In genomic region chr9:122225309-122225708, GRCm38 (mm10) we compare ENCODE assay signal across 9 mouse cellular contexts.
A peak's percentile ranks its signal among the peaks of the same experiment; 100 is the strongest.
DNase-seq lines count a peak whose midpoint lies in the region; ATAC-seq and TF ChIP-seq lines count a peak whose summit lies in the region.
"Had no signal": no experiment of that assay in that cellular context is flagged by ENCODE, and none has a peak within 500 bp of the region (broad histone marks: within the 10 kb centered on the region; RNA-seq: fewer than 3 reads in every experiment).

No protein-coding gene starts in this region.

- 44% methylated on average over 7 of the region's 7 CpGs for WGBS in hindbrain, embryonic 12.5 days
- 49% methylated on average over 7 of the region's 7 CpGs for whole genome bisulfite sequencing in lung, postnatal 0 days
- WGBS in stomach, embryonic 15.5 days: 52% methylated on average over 7 of the region's 7 CpGs

- intact Hi-C loops in left cerebral cortex, adult 2 months (cut with DNase I): loop anchor here (5.0 to 10.0 kb wide), 2 partner anchors 208 to 281 kb away; no protein-coding TSS in a partner anchor

- no peak for DNase-seq in left cerebral cortex, adult 2 months (ENCODE audit: extremely low spot score in 1 of 2, low spot score in 2 of 2)
- no peak for DNase-seq in left cerebral cortex, adult 11 months (ENCODE audit: low spot score)
- DNase-seq in MN1 (ENCODE audit: low spot score): peak; percentile 73
- DNase-seq in embryo, embryonic 11 days: peak; percentile 85
- DNase-seq in lung, postnatal 0 days (ENCODE audit: low spot score): peak; percentile 53
- DNase-seq in right cerebral cortex, postnatal 14 days: no peak

- H3K9me3 ChIP-seq in hindbrain, embryonic 12.5 days (replicated peaks): no peaks in the 10 kb centered on the region
- H3K9me3 ChIP-seq in lung, postnatal 0 days (ENCODE audit: low read length): no peaks in the 10 kb centered on the region
- H3K9me3 ChIP-seq in stomach, embryonic 15.5 days: no peaks in the 10 kb centered on the region

- no peak for TF ChIP-seq EP300 in lung, postnatal 0 days (IDR thresholded peaks at IDR 0.05)

- H3K9ac ChIP-seq in hindbrain, embryonic 12.5 days: no peak overlapping the region
- H3K9ac ChIP-seq in lung, postnatal 0 days (replicated peaks; ENCODE audit: low read depth): no peak overlapping the region
- no peak overlapping the region for H3K9ac ChIP-seq in stomach, embryonic 15.5 days

- ATAC-seq in hindbrain, embryonic 12.5 days (ENCODE audit: low FRiP score): peak; percentile 53
- peak; percentile 58 for ATAC-seq in lung, postnatal 0 days
- 0 out of 2 replicates have a peak, but pooled peaks have one; percentile 47 for ATAC-seq in stomach, embryonic 15.5 days (ENCODE audit: insufficient read depth, low FRiP score, low read depth)

- no peak overlapping the region for H3K27ac ChIP-seq in left cerebral cortex, adult 2 months
- H3K27ac ChIP-seq in hindbrain, embryonic 12.5 days: no peak overlapping the region
- H3K27ac ChIP-seq in lung, postnatal 0 days (ENCODE audit: low read length): no peak overlapping the region
- no peak overlapping the region for H3K27ac ChIP-seq in stomach, embryonic 15.5 days
- H3K27ac ChIP-seq: macrophage had no signal

- peaks cover 13% of the 10 kb centered on the region for H3K4me1 ChIP-seq in hindbrain, embryonic 12.5 days
- H3K4me1 ChIP-seq in lung, postnatal 0 days (ENCODE audit: insufficient read depth, low read depth, low read length): no peaks in the 10 kb centered on the region
- no peaks in the 10 kb centered on the region; the same call in 1 of the 2 replicates for H3K4me1 ChIP-seq in stomach, embryonic 15.5 days

- no peaks in the 10 kb centered on the region for H3K36me3 ChIP-seq in hindbrain, embryonic 12.5 days
- no peaks in the 10 kb centered on the region for H3K36me3 ChIP-seq in lung, postnatal 0 days (ENCODE audit: insufficient read depth, low read length)
- no peaks in the 10 kb centered on the region for H3K36me3 ChIP-seq in stomach, embryonic 15.5 days

- TF ChIP-seq CTCF in left cerebral cortex, adult 2 months (IDR thresholded peaks at IDR 0.05): peak; percentile 73
- TF ChIP-seq CTCF in lung, postnatal 0 days (IDR thresholded peaks at IDR 0.05): peak; percentile 76

- H3K4me2 ChIP-seq in hindbrain, embryonic 12.5 days (replicated peaks): no peak overlapping the region
- H3K4me2 ChIP-seq in lung, postnatal 0 days (replicated peaks; ENCODE audit: low read depth, low read length): no peak overlapping the region
- H3K4me2 ChIP-seq in stomach, embryonic 15.5 days: no peak overlapping the region

- H3K27me3 ChIP-seq in hindbrain, embryonic 12.5 days: no peaks in the 10 kb centered on the region
- H3K27me3 ChIP-seq in lung, postnatal 0 days (replicated peaks; ENCODE audit: insufficient read depth, low read length): no peaks in the 10 kb centered on the region
- H3K27me3 ChIP-seq in stomach, embryonic 15.5 days (replicated peaks): no peaks in the 10 kb centered on the region

- no peak overlapping the region for H3K4me3 ChIP-seq in left cerebral cortex, adult 2 months
- no peak overlapping the region for H3K4me3 ChIP-seq in hindbrain, embryonic 12.5 days
- H3K4me3 ChIP-seq in lung, postnatal 0 days (ENCODE audit: low read depth, low read length): no peak overlapping the region
- H3K4me3 ChIP-seq in stomach, embryonic 15.5 days (replicated peaks): no peak overlapping the region

Comparison
In these comparisons a context has a peak if more than half of its experiments do, and no peak if none do; other contexts are left out.
1. DNase-seq: peak in MN1 (single experiment), embryo, embryonic 11 days (single experiment) and lung, postnatal 0 days (single experiment); none in left cerebral cortex, adult 2 months (0 of 2), left cerebral cortex, adult 11 months (single experiment) and right cerebral cortex, postnatal 14 days (single experiment).
2. Peak in every context shown above with its lines, with median percentiles within 50 percentile points of each other: ATAC-seq.